Comparison of ENCODE assay signal across 9 mouse cellular contexts in genomic region chr7:83695449-83696212, GRCm38 (mm10). TPM values are rescaled to one million over a fixed set of nuclear protein-coding genes. Genes with fewer than 3 reads are reported as not detected.
A peak's percentile ranks its signal among the peaks of the same experiment; 100 is the strongest.
DNase-seq lines count a peak whose midpoint lies in the region; TF ChIP-seq lines count a peak whose summit lies in the region.
"Had no signal": no experiment of that assay in that cellular context is flagged by ENCODE, and none has a peak within 500 bp of the region (broad histone marks: within the 10 kb centered on the region; RNA-seq: fewer than 3 reads in every experiment).

No protein-coding gene starts in this region.

- peak; percentile 46 for DNase-seq in gastrocnemius, adult 2 months
- DNase-seq in gastrocnemius, postnatal 4 days (ENCODE audit: low spot score in 2 of 2): no peak
- DNase-seq in lung, adult 2 months: no peak
- no peak for DNase-seq in lung, adult 18-20 months
- peak; percentile 61 for DNase-seq in embryo, embryonic 11 days
- DNase-seq in mesoderm, embryonic 11.5 days (ENCODE audit: low read depth, low spot score): peak; percentile 43
- no peak for DNase-seq in urinary bladder, adult 18-20 months (ENCODE audit: low spot score in 2 of 2)

- TF ChIP-seq CTCF in gastrocnemius, adult 2 months (IDR thresholded peaks at IDR 0.05): peak; percentile 77
- peak; percentile 50 for TF ChIP-seq CTCF in lung, adult 2 months (IDR thresholded peaks at IDR 0.05; ENCODE audit: insufficient read depth, low read length)
- TF ChIP-seq CTCF in E14TG2a.4 (conservative IDR thresholded peaks at IDR 0.05; ENCODE audit: low read length): peak; percentile 98

- no peaks in the 10 kb centered on the region for H3K4me1 ChIP-seq in lung, adult 2 months (ENCODE audit: control insufficient read depth, insufficient read depth, low read length)
- no peaks in the 10 kb centered on the region for H3K4me1 ChIP-seq in E14TG2a.4 (replicated peaks; ENCODE audit: low read depth, low read length)
- H3K4me1 ChIP-seq: neural tube, embryonic 12.5 days had no signal

- no peaks in the 10 kb centered on the region for H3K36me3 ChIP-seq in E14TG2a.4 (ENCODE audit: insufficient read depth, low read length)
- H3K36me3 ChIP-seq: neural tube, embryonic 12.5 days had no signal

- no peaks in the 10 kb centered on the region for H3K27me3 ChIP-seq in E14TG2a.4 (ENCODE audit: insufficient read depth, low read length)
- H3K27me3 ChIP-seq: neural tube, embryonic 12.5 days had no signal

- no peaks in the 10 kb centered on the region for H3K9me3 ChIP-seq in E14TG2a.4 (ENCODE audit: low read length)
- H3K9me3 ChIP-seq: neural tube, embryonic 12.5 days had no signal

- TF ChIP-seq POLR2A in lung, adult 2 months (IDR thresholded peaks at IDR 0.05; ENCODE audit: borderline replicate concordance, extremely low read depth, low read depth, low read length): no peak

- WGBS in lung, adult 2 months: 30% methylated on average over 6 of the region's 6 CpGs

- H3K27ac ChIP-seq in gastrocnemius, adult 2 months: no peak overlapping the region
- H3K27ac ChIP-seq: neural tube, embryonic 12.5 days had no signal

- intact Hi-C loops in gastrocnemius, adult 2 months (cut with DNase I): loop anchor here (1.0 to 10.0 kb wide), 3 partner anchors 79 to 189 kb away; partner anchors contain the start of genes Mesd and Tlnrd1

- H3K4me3 ChIP-seq in gastrocnemius, adult 2 months: no peak overlapping the region
- no peak overlapping the region for H3K4me3 ChIP-seq in lung, adult 2 months (replicated peaks; ENCODE audit: extremely low read depth, low read depth, low read length)
- no peak overlapping the region for H3K4me3 ChIP-seq in E14TG2a.4 (replicated peaks; ENCODE audit: low read length)
- H3K4me3 ChIP-seq: neural tube, embryonic 12.5 days had no signal

RNA-seq across cellular contexts. Expression of gene Il16, which starts 49.9 kb away (rescaled TPM):
- 1 to 10 TPM; 1.4 to 1.8 TPM for total RNA-seq in gastrocnemius, adult 2 months (2021)
- total RNA-seq in gastrocnemius, postnatal 4 days (2021): 10 to 100 TPM in 1 of 2 experiments, 1 to 10 TPM in 1; 9.1 to 10.5 TPM
- polyA plus RNA-seq in lung, adult 2 months (2012; rRNA removed): 12.0 and 15.7 TPM in 2 replicates

Comparison
In these comparisons a context has a peak if more than half of its experiments do, and no peak if none do; other contexts are left out.
1. DNase-seq: peak in gastrocnemius, adult 2 months (single experiment), embryo, embryonic 11 days (single experiment) and mesoderm, embryonic 11.5 days (single experiment); none in gastrocnemius, postnatal 4 days (0 of 2), lung, adult 2 months (single experiment), lung, adult 18-20 months (0 of 2) and urinary bladder, adult 18-20 months (0 of 2).
2. Peak in every context shown above with its lines, with median percentiles within 50 percentile points of each other: CTCF ChIP-seq.